Mouse (Mus musculus) c-Kit-positive CD71-negative TER-119-negative erythroid progenitor cells, embryonic 14.5 days (primary cell): ENCODE measurements around the gene Hnrnpdl.

ENCODE experiments used
- DNase-seq: peaks from one replicate; pipeline ENCODE4 v3.0.0-alpha.2; 2013; ENCODE audit warnings: low read depth

Gene Hnrnpdl

DNA sequence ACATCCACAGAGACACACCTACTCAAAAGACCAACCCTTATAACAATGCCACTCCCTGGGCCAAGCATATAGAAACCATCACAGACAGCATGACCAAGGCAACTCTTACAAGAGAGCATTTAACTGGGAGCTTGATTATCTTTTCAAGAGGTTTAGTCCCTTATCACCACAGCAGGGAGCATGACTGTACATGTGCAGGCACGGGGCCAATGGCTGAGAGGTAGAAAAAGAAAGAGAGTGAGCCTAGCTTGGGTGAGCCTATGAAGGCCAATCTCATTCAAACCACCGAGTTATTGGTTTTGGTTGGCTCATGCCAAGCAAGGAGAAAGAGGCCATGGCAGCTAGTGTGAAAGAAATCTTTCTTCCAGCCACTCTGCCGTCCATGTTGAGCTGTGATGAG is 34.0 kb downstream of the Hnrnpdl start:
- DNase-seq: no peak

DNA sequence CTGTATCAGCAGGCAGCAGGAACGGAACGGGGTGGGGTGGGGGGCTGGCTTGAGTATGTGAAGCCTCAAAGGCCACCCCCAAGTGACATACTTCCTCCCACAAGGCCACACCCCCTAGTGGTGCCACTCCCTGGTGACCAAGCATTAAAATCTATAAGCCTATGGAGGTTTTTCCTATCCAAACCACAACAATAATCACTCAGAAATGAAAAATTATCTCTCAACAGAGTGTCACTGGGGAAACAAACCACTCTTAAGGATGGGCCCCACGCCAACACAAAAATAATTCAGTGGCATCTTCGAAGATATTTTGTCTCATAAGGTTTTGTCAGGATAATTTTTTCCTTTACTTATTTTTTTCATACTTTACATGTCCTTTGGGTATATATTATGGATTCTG is 35.6 kb downstream of the Hnrnpdl start:
- no peak for DNase-seq

DNA sequence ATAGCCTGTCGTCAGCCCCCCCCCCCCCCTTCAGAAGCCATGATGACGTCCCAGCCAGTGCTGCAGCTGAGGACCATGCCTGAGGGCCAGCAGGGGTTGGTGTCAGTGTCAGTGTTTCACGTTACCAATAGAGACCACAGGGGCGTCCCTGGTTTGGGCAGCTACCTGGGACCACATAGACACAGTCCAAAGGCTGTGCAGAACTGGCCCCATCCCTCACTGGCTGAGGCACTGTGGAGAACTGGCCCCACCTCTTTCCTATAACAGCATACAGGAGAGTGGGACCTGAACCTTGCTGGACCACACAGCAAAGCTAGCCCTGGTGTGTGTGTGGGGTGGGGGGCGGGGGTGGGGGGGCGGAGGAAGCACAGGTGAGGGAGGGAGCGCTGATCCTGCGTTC is 39.0 kb downstream of the Hnrnpdl start:
- DNase-seq: no peak

DNA sequence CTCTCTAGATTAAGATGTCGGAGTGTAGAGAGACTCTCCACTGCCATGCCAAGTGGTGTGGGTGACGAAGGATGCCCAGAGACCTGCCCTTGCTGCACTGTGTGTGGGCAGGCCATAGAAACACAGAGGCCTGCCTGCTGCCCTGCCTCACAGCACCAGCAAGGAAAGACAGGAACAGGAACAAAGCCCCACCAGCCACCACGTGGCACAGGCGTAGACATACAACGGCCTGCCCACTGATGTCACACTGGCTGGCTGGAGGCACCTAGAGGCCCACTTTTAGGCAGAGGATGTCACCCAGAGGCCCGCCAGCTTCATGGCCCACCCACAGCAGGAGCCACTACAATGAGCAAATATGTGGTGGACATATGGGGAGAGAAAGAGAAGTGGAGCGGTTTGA is 39.4 kb downstream of the Hnrnpdl start:
- no peak for DNase-seq

DNA sequence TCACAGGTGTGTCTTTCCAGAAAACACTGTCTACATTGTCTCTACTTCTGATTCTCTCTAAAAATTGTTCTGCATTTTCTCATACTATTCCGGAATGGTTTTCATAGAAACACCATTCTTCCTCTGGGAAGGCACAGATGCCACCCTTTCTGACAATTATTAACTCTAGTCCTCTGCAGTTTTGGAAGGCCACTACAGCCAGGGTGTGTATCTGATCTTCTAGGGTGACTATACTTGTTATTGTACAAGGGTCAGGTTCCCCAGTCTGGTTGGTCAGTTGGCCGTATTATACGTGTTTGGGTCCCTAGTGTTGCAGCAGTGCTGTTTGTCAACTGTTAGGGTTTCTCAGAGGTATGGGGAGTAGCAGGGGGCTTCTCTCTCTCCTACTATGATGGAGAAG is 44.8 kb downstream of the Hnrnpdl start:
- DNase-seq: no peak

DNA sequence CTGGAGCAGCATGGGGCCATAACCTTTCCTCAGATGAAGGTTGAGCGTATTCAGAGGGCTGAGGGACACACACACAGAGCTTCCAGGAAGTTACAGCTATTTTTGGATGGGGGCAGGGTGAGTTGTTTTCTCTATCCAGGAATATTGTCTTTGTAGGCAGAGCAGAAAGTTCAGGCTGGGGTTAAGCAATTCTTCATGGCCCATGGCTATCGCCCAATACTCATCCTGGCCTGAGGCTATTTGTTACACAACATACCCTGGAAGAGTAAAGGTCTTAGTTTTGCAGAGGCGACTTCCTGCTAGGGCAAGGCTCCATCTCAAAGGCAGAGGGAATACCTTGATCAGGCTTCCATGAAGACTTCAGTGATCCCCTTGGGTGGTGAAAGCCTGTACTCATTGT is 45.3 kb downstream of the Hnrnpdl start:
- DNase-seq: no peak
